Mouse (Mus musculus) midbrain, embryonic 15.5 days (tissue): Measurements from ENCODE around the gene Fgfr2. TPM values are rescaled to one million over a fixed set of nuclear protein-coding genes. Genes with fewer than 3 reads are reported as not detected.

Experiments used
- ATAC-seq: fragments of 200-750 bp; cut with Nextera tagmentation; replicated peaks from 2 replicates; pipeline ENCODE4 v1.8.0; 2017; ENCODE audit warnings: moderate TSS enrichment
- H3K27ac ChIP-seq: fragments of 300-500 bp; sonication (generic); 2 replicates; pipeline ENCODE4 v1.5.1; 2015; ENCODE audit warnings: mild to moderate bottlenecking, inconsistent platforms
- H3K27me3 ChIP-seq: fragments of 300-500 bp; sonication (generic); replicated peaks from 2 replicates; pipeline ENCODE4 v1.6.1; 2015; ENCODE audit warnings: inconsistent platforms
- H3K36me3 ChIP-seq: fragments of 300-500 bp; sonication (generic); replicated peaks from 2 replicates; pipeline ENCODE4 v1.6.1; 2015; ENCODE audit warnings: inconsistent platforms
- H3K4me1 ChIP-seq: fragments of 300-500 bp; sonication (generic); 2 replicates; pipeline ENCODE4 v1.6.1; 2015; ENCODE audit warnings: inconsistent platforms
- H3K4me2 ChIP-seq: fragments of 300-500 bp; sonication (generic); 2 replicates; pipeline ENCODE4 v1.6.1; 2015; ENCODE audit warnings: inconsistent platforms, mild to moderate bottlenecking, moderate library complexity
- H3K4me3 ChIP-seq: fragments of 300-500 bp; sonication (generic); 2 replicates; pipeline ENCODE4 v1.5.1; 2015; ENCODE audit warnings: mild to moderate bottlenecking, inconsistent platforms
- H3K9ac ChIP-seq: fragments of 300-500 bp; sonication (generic); 2 replicates; pipeline ENCODE4 v1.6.1; 2015; ENCODE audit warnings: mild to moderate bottlenecking, inconsistent platforms
- H3K9me3 ChIP-seq: fragments of 300-500 bp; sonication (generic); 2 replicates; pipeline ENCODE4 v1.6.1; 2016; ENCODE audit warnings: inconsistent platforms
- WGBS: fragments of 180-500 bp; shearing (Covaris S2); methylation state at CpG from one replicate; pipeline ENCODE4 v1.1.7; 2015; ENCODE audit warnings: mixed read lengths; 5-methylcytosine and 5-hydroxymethylcytosine counted together
- polyA plus RNA-seq: library from polyadenylated mRNA; unstranded; fragments of >200 nt; fragmentation: Nextera tagmentation; extraction: Ambion mirVana; gene quantifications from 2 replicates; pipeline ENCODE4 v1.2.1, GENCODE M21; 2015

The Fgfr2 gene
- polyA plus RNA-seq, 1 experiment from 2014 or later, result 23.3 TPM

GRCm38 (mm10) chr7:132088606-132089005, 1034.5 kb downstream of the Fgfr2 start:
- H3K36me3 ChIP-seq, result no peaks in the 10 kb centered on the region
- WGBS, result 80% methylated on average over 6 of the region's 6 CpGs
- no peak overlapping the region for H3K4me3 ChIP-seq
- no peak overlapping the region for H3K27ac ChIP-seq
- no peaks in the 10 kb centered on the region for H3K27me3 ChIP-seq
- H3K9ac ChIP-seq, result no peak overlapping the region
- no peaks in the 10 kb centered on the region for H3K4me1 ChIP-seq
- no peaks in the 10 kb centered on the region for H3K9me3 ChIP-seq
- H3K4me2 ChIP-seq, result no peak overlapping the region
- ATAC-seq, result no peak

- Histone ChIP-seq H3K27ac (no peak overlapping the region), H3K36me3 (no peaks in the 10 kb centered on the region), H3K4me2 (no peak overlapping the region), H3K4me3 (no peak overlapping the region), H3K4me1 (no peaks in the 10 kb centered on the region), H3K9me3 (no peaks in the 10 kb centered on the region), H3K27me3 (no peaks in the 10 kb centered on the region), H3K9ac (no peak overlapping the region)
- ATAC-seq, result no peak
- 81% methylated on average over 4 of the region's 4 CpGs for WGBS
Observed at GRCm38 (mm10) chr7:132088181-132088580, 1035.0 kb downstream of the Fgfr2 start.

GRCm38 (mm10) chr7:132075825-132076224, 1047.3 kb downstream of the Fgfr2 start:
- 70% methylated on average over 1 of the region's 1 CpGs for WGBS
- H3K9me3 ChIP-seq, result no peaks in the 10 kb centered on the region
- H3K4me1 ChIP-seq, result no peaks in the 10 kb centered on the region
- no peaks in the 10 kb centered on the region for H3K27me3 ChIP-seq
- H3K27ac ChIP-seq, result no peak overlapping the region
- H3K4me3 ChIP-seq, result no peak overlapping the region
- H3K9ac ChIP-seq, result no peak overlapping the region
- no peak for ATAC-seq
- H3K4me2 ChIP-seq, result no peak overlapping the region
- H3K36me3 ChIP-seq, result no peaks in the 10 kb centered on the region

GRCm38 (mm10) chr7:132074503-132074902, 1048.6 kb downstream of the Fgfr2 start:
- Histone ChIP-seq H3K4me3 (no peak overlapping the region), H3K36me3 (no peaks in the 10 kb centered on the region), H3K27me3 (no peaks in the 10 kb centered on the region), H3K27ac (no peak overlapping the region), H3K9me3 (no peaks in the 10 kb centered on the region), H3K9ac (no peak overlapping the region), H3K4me2 (no peak overlapping the region), H3K4me1 (no peaks in the 10 kb centered on the region)
- no peak for ATAC-seq
- WGBS, result 67% methylated on average over 3 of the region's 3 CpGs

GRCm38 (mm10) chr7:132070877-132071625, 1052.1 kb downstream of the Fgfr2 start:
- Histone ChIP-seq H3K4me1 (no peaks in the 10 kb centered on the region), H3K27me3 (no peaks in the 10 kb centered on the region), H3K9ac (no peak overlapping the region), H3K4me3 (no peak overlapping the region), H3K9me3 (no peaks in the 10 kb centered on the region), H3K4me2 (no peak overlapping the region), H3K36me3 (no peaks in the 10 kb centered on the region), H3K27ac (no peak overlapping the region)
- WGBS, result 90% methylated on average over 6 of the region's 6 CpGs
- no peak for ATAC-seq

- no peaks in the 10 kb centered on the region for H3K36me3 ChIP-seq
- H3K4me1 ChIP-seq, result no peaks in the 10 kb centered on the region
- H3K9ac ChIP-seq, result no peak overlapping the region
- H3K4me3 ChIP-seq, result no peak overlapping the region
- no peaks in the 10 kb centered on the region for H3K9me3 ChIP-seq
- ATAC-seq, result no peak
- WGBS, result 82% methylated on average over 5 of the region's 5 CpGs
- H3K27me3 ChIP-seq, result no peaks in the 10 kb centered on the region
- H3K4me2 ChIP-seq, result no peak overlapping the region
- H3K27ac ChIP-seq, result no peak overlapping the region
Observed at GRCm38 (mm10) chr7:132067951-132068350, 1055.2 kb downstream of the Fgfr2 start.

- H3K27ac ChIP-seq, result no peak overlapping the region
- H3K27me3 ChIP-seq, result no peaks in the 10 kb centered on the region
- no peak overlapping the region for H3K4me3 ChIP-seq
- no peak overlapping the region for H3K4me2 ChIP-seq
- no peaks in the 10 kb centered on the region for H3K9me3 ChIP-seq
- no peak overlapping the region for H3K9ac ChIP-seq
- H3K4me1 ChIP-seq, result no peaks in the 10 kb centered on the region
- no peak for ATAC-seq
- WGBS, result 84% methylated on average over 5 of the region's 5 CpGs
- no peaks in the 10 kb centered on the region for H3K36me3 ChIP-seq
Observed at GRCm38 (mm10) chr7:132067511-132067910, 1055.6 kb downstream of the Fgfr2 start.

GRCm38 (mm10) chr7:132060116-132060515, 1063.0 kb downstream of the Fgfr2 start:
- no peak overlapping the region for H3K4me3 ChIP-seq
- H3K36me3 ChIP-seq, result no peaks in the 10 kb centered on the region
- H3K4me1 ChIP-seq, result peaks cover 5% of the 10 kb centered on the region
- 86% methylated on average over 7 of the region's 7 CpGs for WGBS
- ATAC-seq, result no peak
- H3K9ac ChIP-seq, result no peak overlapping the region
- no peaks in the 10 kb centered on the region for H3K27me3 ChIP-seq
- no peak overlapping the region for H3K27ac ChIP-seq
- no peaks in the 10 kb centered on the region for H3K9me3 ChIP-seq
- no peak overlapping the region for H3K4me2 ChIP-seq

GRCm38 (mm10) chr7:132056565-132056964, 1066.6 kb downstream of the Fgfr2 start:
- no peak overlapping the region for H3K9ac ChIP-seq
- H3K27ac ChIP-seq, result no peak overlapping the region
- H3K27me3 ChIP-seq, result no peaks in the 10 kb centered on the region
- 39% methylated on average over 7 of the region's 7 CpGs for WGBS
- H3K36me3 ChIP-seq, result no peaks in the 10 kb centered on the region
- peaks cover 5% of the 10 kb centered on the region for H3K4me1 ChIP-seq
- no peaks in the 10 kb centered on the region for H3K9me3 ChIP-seq
- ATAC-seq, result no peak
- H3K4me3 ChIP-seq, result no peak overlapping the region
- no peak overlapping the region for H3K4me2 ChIP-seq

GRCm38 (mm10) chr7:132046662-132047061, 1076.5 kb downstream of the Fgfr2 start:
- no peak overlapping the region for H3K9ac ChIP-seq
- no peak overlapping the region for H3K4me2 ChIP-seq
- H3K4me3 ChIP-seq, result no peak overlapping the region
- no peaks in the 10 kb centered on the region for H3K36me3 ChIP-seq
- 61% methylated on average over 4 of the region's 4 CpGs for WGBS
- no peak for ATAC-seq
- no peaks in the 10 kb centered on the region for H3K9me3 ChIP-seq
- no peaks in the 10 kb centered on the region for H3K4me1 ChIP-seq
- no peak overlapping the region for H3K27ac ChIP-seq
- H3K27me3 ChIP-seq, result no peaks in the 10 kb centered on the region

GRCm38 (mm10) chr7:132031940-132032531, 1091.1 kb downstream of the Fgfr2 start:
- ATAC-seq, result no peak

GRCm38 (mm10) chr7:132026671-132027070, 1096.5 kb downstream of the Fgfr2 start:
- H3K9me3 ChIP-seq, result no peaks in the 10 kb centered on the region
- no peaks in the 10 kb centered on the region for H3K27me3 ChIP-seq
- no peak overlapping the region for H3K4me2 ChIP-seq
- no peak overlapping the region for H3K9ac ChIP-seq
- H3K4me3 ChIP-seq, result no peak overlapping the region
- WGBS, result 75% methylated on average over 6 of the region's 6 CpGs
- no peak overlapping the region for H3K27ac ChIP-seq
- H3K36me3 ChIP-seq, result no peaks in the 10 kb centered on the region
- H3K4me1 ChIP-seq, result no peaks in the 10 kb centered on the region
- no peak for ATAC-seq

More at GRCm38 (mm10) chr7:132031940-132032531, 1091.1 kb downstream of the Fgfr2 start:
- Histone ChIP-seq H3K27me3 (no peaks in the 10 kb centered on the region), H3K36me3 (no peaks in the 10 kb centered on the region), H3K9me3 (no peaks in the 10 kb centered on the region), H3K4me3 (no peak overlapping the region), H3K4me2 (no peak overlapping the region), H3K9ac (no peak overlapping the region), H3K4me1 (no peaks in the 10 kb centered on the region), H3K27ac (no peak overlapping the region)
- WGBS, result 61% methylated on average over 6 of the region's 6 CpGs

- Histone ChIP-seq H3K9me3 (no peaks in the 10 kb centered on the region), H3K27ac (no peak overlapping the region), H3K27me3 (no peaks in the 10 kb centered on the region), H3K36me3 (no peaks in the 10 kb centered on the region), H3K4me1 (no peaks in the 10 kb centered on the region), H3K4me3 (no peak overlapping the region), H3K4me2 (no peak overlapping the region), H3K9ac (no peak overlapping the region)
- ATAC-seq, result no peak
- 64% methylated on average over 6 of the region's 6 CpGs for WGBS
Observed at GRCm38 (mm10) chr7:132025591-132025990, 1097.6 kb downstream of the Fgfr2 start.
